In the genomic region with DNA sequence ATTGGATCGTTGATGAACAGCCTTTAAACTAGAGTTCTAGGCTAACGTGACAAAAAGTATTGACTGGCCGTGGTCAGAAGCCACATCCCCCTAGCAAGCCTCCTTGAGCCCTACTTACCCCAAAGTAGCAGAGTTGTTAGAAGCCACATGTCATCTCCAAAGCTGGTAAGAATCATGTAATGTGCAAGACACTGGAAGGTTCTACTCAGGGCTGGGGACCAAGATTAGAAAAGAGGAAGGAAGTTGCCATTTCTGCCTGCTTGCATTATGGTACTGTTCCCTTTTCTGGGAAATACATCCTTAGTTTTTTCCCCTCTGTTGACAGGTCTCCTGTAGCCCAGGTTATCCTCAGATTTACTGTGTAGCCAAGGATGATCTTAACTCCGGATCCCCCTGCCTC, we compare ENCODE assay signal across 18 mouse cellular contexts. TPM values are rescaled to one million over a fixed set of nuclear protein-coding genes. Genes with fewer than 3 reads are reported as not detected.
A peak's percentile ranks its signal among the peaks of the same experiment; 100 is the strongest.
DNase-seq lines count a peak whose midpoint lies in the region; ATAC-seq and TF ChIP-seq lines count a peak whose summit lies in the region.
"Had no signal": no experiment of that assay in that cellular context is flagged by ENCODE, and none has a peak within 500 bp of the region (broad histone marks: within the 10 kb centered on the region; RNA-seq: fewer than 3 reads in every experiment).

Gene Fcgr1, minus strand, starts transcription at position 183 of the 400 bp plus-strand sequence.

- TF ChIP-seq POLR2A in bone marrow, adult 2 months (IDR thresholded peaks at IDR 0.05; ENCODE audit: borderline replicate concordance, control insufficient read depth, low read depth, low read length): no peak

- H3K4me1 ChIP-seq in bone marrow, adult 2 months (ENCODE audit: control insufficient read depth, insufficient read depth, low read length): no peaks in the 10 kb centered on the region; the same call in 1 of the 2 replicates
- H3K4me1 ChIP-seq in liver, embryonic 13.5 days (replicated peaks): no peaks in the 10 kb centered on the region
- H3K4me1 ChIP-seq: heart, embryonic 15.5 days; hindbrain, embryonic 12.5 days; midbrain, embryonic 10.5 days had no signal

- DNase-seq in left cerebral cortex, adult 2 months (ENCODE audit: extremely low spot score in 1 of 2, low spot score in 2 of 2): no peak
- DNase-seq in left cerebral cortex, adult 8-10 months (ENCODE audit: low spot score in 2 of 2): no peak
- DNase-seq in liver, embryonic 13.5 days: no peak
- DNase-seq in urinary bladder, postnatal 36 days (ENCODE audit: low spot score in 2 of 2): no peak
- no peak for DNase-seq in kidney, postnatal 14 days
- DNase-seq: adrenal gland, postnatal 25 days; kidney, postnatal 10 days; left cerebral cortex, postnatal 4 days; spleen, adult 18-20 months; thymus, postnatal 4 days had no signal

- H3K9me3 ChIP-seq in liver, embryonic 13.5 days (replicated peaks): no peaks in the 10 kb centered on the region
- H3K9me3 ChIP-seq: heart, embryonic 15.5 days; hindbrain, embryonic 12.5 days; midbrain, embryonic 10.5 days had no signal

- no peak for TF ChIP-seq CTCF in left cerebral cortex, adult 2 months (IDR thresholded peaks at IDR 0.05)
- no peak for TF ChIP-seq CTCF in bone marrow, adult 2 months (IDR thresholded peaks at IDR 0.05; ENCODE audit: control insufficient read depth, insufficient read depth, low read length)

- 2% methylated on average over 4 of the region's 4 CpGs for WGBS in bone marrow, adult 2 months
- 14% methylated on average over 4 of the region's 4 CpGs for WGBS in liver, embryonic 13.5 days (ENCODE audit: insufficient replicate concordance)

- no peaks in the 10 kb centered on the region for H3K36me3 ChIP-seq in liver, embryonic 13.5 days
- H3K36me3 ChIP-seq: heart, embryonic 15.5 days; hindbrain, embryonic 12.5 days; midbrain, embryonic 10.5 days had no signal

- H3K4me3 ChIP-seq in left cerebral cortex, adult 2 months: no peak within 1 kb of the TSS
- H3K4me3 ChIP-seq in bone marrow, adult 2 months (replicated peaks; ENCODE audit: control insufficient read depth, low read depth, low read length): peak within 1 kb of the TSS; percentile 32
- no peak within 1 kb of the TSS for H3K4me3 ChIP-seq in liver, embryonic 13.5 days (replicated peaks)
- H3K4me3 ChIP-seq: heart, embryonic 15.5 days; hindbrain, embryonic 12.5 days; midbrain, embryonic 10.5 days; myocyte had no signal

- no peak for ATAC-seq in liver, embryonic 13.5 days (ENCODE audit: low read depth)
- 0 out of 2 replicates have a peak, but pooled peaks have one; percentile 26 for ATAC-seq in neutrophil, adult 5-6 weeks (ENCODE audit: extremely low read depth, insufficient number of reproducible peaks, low FRiP score, poor library complexity, severe bottlenecking)
- ATAC-seq: intestine, postnatal 0 days had no signal

- peak within 1 kb of the TSS; percentile 48; the same call in 1 of the 2 replicates for H3K27ac ChIP-seq in left cerebral cortex, adult 2 months
- peak within 1 kb of the TSS; percentile 68 for H3K27ac ChIP-seq in bone marrow, adult 2 months (ENCODE audit: control insufficient read depth, insufficient read depth, low read depth, low read length, poor library complexity)
- H3K27ac ChIP-seq in liver, embryonic 13.5 days: peak within 1 kb of the TSS; percentile 31; the same call in 1 of the 2 replicates
- H3K27ac ChIP-seq: heart, embryonic 15.5 days; hindbrain, embryonic 12.5 days; midbrain, embryonic 10.5 days had no signal

- no peak within 1 kb of the TSS for H3K4me2 ChIP-seq in liver, embryonic 13.5 days
- H3K4me2 ChIP-seq: heart, embryonic 15.5 days; hindbrain, embryonic 12.5 days; lung, embryonic 14.5 days had no signal

- intact Hi-C loops in left cerebral cortex, adult 2 months (cut with DNase I): no loop called here

- no peaks in the 10 kb centered on the region for H3K27me3 ChIP-seq in liver, embryonic 13.5 days

- H3K9ac ChIP-seq in liver, embryonic 13.5 days: no peak within 1 kb of the TSS
- H3K9ac ChIP-seq: heart, embryonic 15.5 days; hindbrain, embryonic 12.5 days; lung, embryonic 14.5 days had no signal

RNA-seq across cellular contexts. Expression of gene Fcgr1, which starts in this region (rescaled TPM):
- total RNA-seq in left cerebral cortex, adult 2 months (2021): 1 to 10 TPM; 2.0 to 2.7 TPM
- total RNA-seq in left cerebral cortex, adult 8-10 months (2022): 1 to 10 TPM; 1.7 to 6.5 (median 3.5) TPM
- polyA plus RNA-seq in bone marrow, adult 2 months (2011; ENCODE audit: insufficient read depth, insufficient read length, low replicate concordance, missing spikeins): 2.2 and 6.2 TPM in 2 replicates
- polyA plus RNA-seq in liver, embryonic 13.5 days (2015; fragmentation: Nextera tagmentation; extraction: Ambion mirVana): 3.0 and 4.6 TPM in 2 replicates
- total RNA-seq in neutrophil, adult 5-6 weeks (2017): 3.7 and 4.9 TPM in 2 replicates
